Mouse (Mus musculus) MEL (cell line): Measurements from ENCODE around the gene Cbx3.

Experiments used
- CHD1 ChIP-seq: IDR thresholded peaks from 2 replicates; pipeline ENCODE4 v1.6.1; 2012; ENCODE audit warnings: low read depth, mild to moderate bottlenecking, inconsistent platforms, low read length, improper control_type of control experiment
- CHD2 ChIP-seq: IDR thresholded peaks from 2 replicates; pipeline ENCODE4 v1.6.1; 2011; ENCODE audit warnings: low read length, improper control_type of control experiment
- CTCF ChIP-seq, 3 experiments: IDR thresholded peaks in 2 of 3; conservative IDR thresholded peaks in 1 of 3; 2 replicates each; pipeline ENCODE4 v1.5.1; 2011 to 2012; ENCODE audit warnings: low read length in 3 of 3, low read depth in 2 of 3, mild to moderate bottlenecking in 2 of 3, improper control_type of control experiment in 1 of 3, inconsistent platforms in 1 of 3, mixed read lengths in 1 of 3, moderate library complexity in 1 of 3; ENCODE audit not compliant: control insufficient read depth in 1 of 3, insufficient read depth in 1 of 3, poor library complexity in 1 of 3, severe bottlenecking in 1 of 3
- KAT2A ChIP-seq: conservative IDR thresholded peaks from 2 replicates; pipeline ENCODE4 v1.6.1; 2012; ENCODE audit warnings: low read depth, low read length, improper control_type of control experiment, inconsistent platforms
- MAX ChIP-seq: IDR thresholded peaks from 2 replicates; pipeline ENCODE4 v1.6.1; 2011; ENCODE audit warnings: low read length, improper control_type of control experiment
- POLR2A ChIP-seq, 2 experiments: IDR thresholded peaks; 2 replicates each; pipeline ENCODE4 v1.6.1; 2011 to 2012; ENCODE audit warnings: low read length in 2 of 2, mild to moderate bottlenecking in 2 of 2, control low read depth in 1 of 2, improper control_type of control experiment in 1 of 2, low read depth in 1 of 2, moderate library complexity in 1 of 2; ENCODE audit not compliant: control insufficient read depth in 1 of 2, insufficient read depth in 1 of 2, poor library complexity in 1 of 2
- RAD21 ChIP-seq: IDR thresholded peaks from 2 replicates; pipeline ENCODE4 v1.6.1; 2011; ENCODE audit warnings: mild to moderate bottlenecking, low read depth, low read length, improper control_type of control experiment
- SIN3A ChIP-seq: IDR thresholded peaks from 2 replicates; pipeline ENCODE4 v1.6.1; 2012; ENCODE audit warnings: low read length, improper control_type of control experiment, inconsistent platforms
- TCF12 ChIP-seq: IDR thresholded peaks from 2 replicates; pipeline ENCODE4 v1.6.1; 2014; ENCODE audit warnings: low read depth, mild to moderate bottlenecking, inconsistent platforms, low read length, improper control_type of control experiment, moderate library complexity
- USF1 ChIP-seq: IDR thresholded peaks from 2 replicates; pipeline ENCODE4 v1.6.1; 2014; ENCODE audit warnings: low read depth, mild to moderate bottlenecking, inconsistent platforms, low read length, improper control_type of control experiment, moderate library complexity

DNA sequence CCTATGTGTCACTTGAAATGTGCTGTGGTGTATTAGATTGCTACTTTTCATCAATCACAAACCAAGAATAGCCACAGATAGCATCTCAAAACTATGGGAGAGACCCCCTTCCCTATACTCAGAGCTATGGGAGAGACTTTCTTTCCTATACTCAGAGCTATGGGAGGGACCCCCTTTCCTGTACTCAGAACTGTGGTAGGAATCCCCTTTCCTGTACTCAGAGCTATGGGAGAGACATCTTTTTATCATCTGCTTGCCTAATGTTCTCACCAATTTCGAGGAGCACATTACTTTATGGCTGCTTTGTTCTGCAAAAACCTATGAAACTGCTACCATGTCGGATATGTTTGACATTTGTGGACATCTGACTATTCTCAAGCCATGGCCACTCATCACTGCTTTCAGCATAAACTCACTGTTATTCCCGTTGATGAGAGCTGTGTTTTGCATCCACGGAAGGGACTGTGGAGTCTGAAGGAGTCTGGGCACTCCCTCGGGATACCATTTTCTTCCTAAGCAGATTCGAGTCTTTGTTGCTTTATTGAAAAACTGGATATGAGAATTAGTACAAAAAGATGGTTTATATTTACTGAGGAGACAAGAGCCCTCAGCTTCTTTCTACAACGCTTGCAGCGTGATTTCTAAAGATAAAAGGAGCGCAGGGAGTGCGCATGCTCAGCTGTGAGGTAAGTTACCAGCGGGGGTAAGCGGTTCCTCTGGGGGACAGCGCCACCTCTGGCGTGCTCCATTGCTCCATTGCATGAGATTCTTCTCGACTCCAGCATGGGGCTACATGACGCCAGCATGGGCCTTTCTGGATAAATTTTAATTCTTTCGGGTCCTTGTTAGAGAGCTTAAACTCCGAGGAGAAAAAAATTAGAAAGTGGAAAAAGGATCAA is 38.8 kb downstream of the Cbx3 start:
- peak in 1 of 2 experiments; percentile 40; a peak in 1 of 4 replicates for TF ChIP-seq POLR2A (IDR thresholded peaks at IDR 0.05; ENCODE audit: control insufficient read depth in 1 of 2, insufficient read depth in 1 of 2, low read depth in 1 of 2, low read length in 2 of 2, poor library complexity in 1 of 2)
- TF ChIP-seq TCF12, result no peak; the same call in 1 of the 2 replicates
- TF ChIP-seq RAD21, result peak; percentile 81
- peak; percentile 86 to 97 (median 87) for TF ChIP-seq CTCF (IDR thresholded peaks at IDR 0.05 in 2 of 3, conservative IDR thresholded peaks at IDR 0.05 in 1 of 3; ENCODE audit: control insufficient read depth in 1 of 3, insufficient read depth in 1 of 3, low read depth in 2 of 3, low read length in 3 of 3, poor library complexity in 1 of 3, severe bottlenecking in 1 of 3)
- peak; percentile 68; the same call in 1 of the 2 replicates for TF ChIP-seq MAX
- TF ChIP-seq SIN3A, result 0 out of 2 replicates have a peak, but pooled peaks have one; percentile 48
- TF ChIP-seq CHD2, result no peak
- TF ChIP-seq CHD1, result no peak
- TF ChIP-seq KAT2A, result no peak
- TF ChIP-seq USF1, result no peak
